ENCODE assay signal across 8 mouse cellular contexts in genomic region chr8:123041008-123041773, GRCm38 (mm10). TPM values are rescaled to one million over a fixed set of nuclear protein-coding genes. Genes with fewer than 3 reads are reported as not detected.
DNase-seq lines count a peak whose midpoint lies in the region; ATAC-seq and TF ChIP-seq lines count a peak whose summit lies in the region.

No protein-coding gene starts in this region.

- peak; percentile 58 for DNase-seq in Muller cell, postnatal 12 days (ENCODE audit: inconsistent ontology term)
- peak; percentile 67 to 71 for DNase-seq in cerebellum, postnatal 10 days
- peak; percentile 44 to 46 for DNase-seq in frontal cortex, postnatal 36 days (ENCODE audit: low spot score in 2 of 2)
- DNase-seq in hindbrain, embryonic 14.5 days (ENCODE audit: low spot score), result peak; percentile 52
- DNase-seq in left cerebral cortex, adult 2 months (ENCODE audit: extremely low spot score in 1 of 2, low spot score in 2 of 2), result peak; percentile 50 to 56
- DNase-seq in right cerebral cortex, postnatal 10 days (ENCODE audit: low spot score in 2 of 2), result peak; percentile 62 to 72
- peak; percentile 39 to 62 for DNase-seq in urinary bladder, postnatal 36 days (ENCODE audit: low spot score in 2 of 2)

- no peaks in the 10 kb centered on the region for H3K27me3 ChIP-seq in hindbrain, embryonic 14.5 days (ENCODE audit: control insufficient read depth, insufficient read depth, low read length)

- peaks cover 6% of the 10 kb centered on the region; the same call in 1 of the 2 replicates for H3K36me3 ChIP-seq in hindbrain, embryonic 14.5 days (replicated peaks; ENCODE audit: control insufficient read depth, insufficient read depth)
- H3K36me3 ChIP-seq in macrophage (ENCODE audit: inconsistent target), result no peaks in the 10 kb centered on the region

- intact Hi-C loops in left cerebral cortex, adult 2 months (cut with DNase I), result no loop called here

- no peaks in the 10 kb centered on the region for H3K9me3 ChIP-seq in hindbrain, embryonic 14.5 days (ENCODE audit: control insufficient read depth, low read length)

- WGBS in hindbrain, embryonic 14.5 days, result 1% methylated on average over 58 of the region's 71 CpGs
- WGBS in macrophage (ENCODE audit: missing documents), result under 1% methylated on average over 64 of the region's 71 CpGs

- no peak for TF ChIP-seq CTCF in left cerebral cortex, adult 2 months (IDR thresholded peaks at IDR 0.05)

- H3K4me2 ChIP-seq in hindbrain, embryonic 14.5 days (replicated peaks), result peak overlapping the region; percentile 65

- H3K9ac ChIP-seq in hindbrain, embryonic 14.5 days, result peak overlapping the region; percentile 99

- peaks cover 73% of the 10 kb centered on the region for H3K79me2 ChIP-seq in macrophage (ENCODE audit: inconsistent target)

- H3K4me3 ChIP-seq in hindbrain, embryonic 14.5 days (replicated peaks; ENCODE audit: low read length), result peak overlapping the region; percentile 100
- H3K4me3 ChIP-seq in left cerebral cortex, adult 2 months, result peak overlapping the region; percentile 98
- peak overlapping the region; percentile 45 for H3K4me3 ChIP-seq in macrophage (ENCODE audit: inconsistent target)

- peak overlapping the region; percentile 91 for H3K27ac ChIP-seq in hindbrain, embryonic 14.5 days
- peak overlapping the region; percentile 96 for H3K27ac ChIP-seq in left cerebral cortex, adult 2 months
- peak overlapping the region; percentile 51 for H3K27ac ChIP-seq in macrophage

- H3K4me1 ChIP-seq in hindbrain, embryonic 14.5 days (replicated peaks; ENCODE audit: control insufficient read depth, insufficient read depth, low read length), result peaks cover 36% of the 10 kb centered on the region

- no peak for ATAC-seq in hindbrain, embryonic 14.5 days (ENCODE audit: low FRiP score)

RNA-seq across cellular contexts. Expression of gene Ankrd11, which starts 0.9 kb away (rescaled TPM):
- polyA plus RNA-seq in hindbrain, embryonic 14.5 days (2014; fragmentation: Nextera tagmentation; extraction: Ambion mirVana), result 45.3 and 49.9 TPM in 2 replicates
- 100 to 1,000 TPM; 161 to 175 TPM for total RNA-seq in left cerebral cortex, adult 2 months (2021)
- total RNA-seq in macrophage (2018; cell fraction: chromatin; rRNA removed), result 100 to 1,000 TPM; 272 to 441 (median 315) TPM
- 10 to 100 TPM; 21.2 to 47.5 (median 32.8) TPM for total RNA-seq in macrophage (2018; cell fraction: cytosol; rRNA removed)
- total RNA-seq in macrophage (2018; cell fraction: nucleus; rRNA removed), result 100 to 1,000 TPM; 138 to 277 (median 182) TPM
- 32.7 to 46.6 TPM (median 36.7 TPM) in 3 replicates for polyA plus RNA-seq in macrophage (2018)

RNA-seq across cellular contexts. Expression of gene Spg7, which starts 21.6 kb away (rescaled TPM):
- 41.6 and 44.1 TPM in 2 replicates for polyA plus RNA-seq in hindbrain, embryonic 14.5 days (2014; fragmentation: Nextera tagmentation; extraction: Ambion mirVana)
- total RNA-seq in left cerebral cortex, adult 2 months (2021), result 10 to 100 TPM; 66.2 to 68.8 TPM
- total RNA-seq in macrophage (2018; cell fraction: chromatin; rRNA removed), result 10 to 100 TPM; 19.5 to 65.7 (median 40.9) TPM
- total RNA-seq in macrophage (2018; cell fraction: cytosol; rRNA removed), result 10 to 100 TPM; 21.8 to 31.2 (median 26.5) TPM
- total RNA-seq in macrophage (2018; cell fraction: nucleus; rRNA removed), result 10 to 100 TPM; 19.3 to 56.6 (median 35.7) TPM
- 28.2 to 39.2 TPM (median 32.3 TPM) in 3 replicates for polyA plus RNA-seq in macrophage (2018)

Comparison
In these comparisons a context has a peak if more than half of its experiments do, and no peak if none do; other contexts are left out.
1. H3K4me3 ChIP-seq: peak in every context shown above with its lines; median percentile 100 in hindbrain, embryonic 14.5 days; 98 in left cerebral cortex, adult 2 months; 45 in macrophage.